Mouse (Mus musculus): ENCODE measurements around the gene Rpp38.

The Rpp38 gene

DNA sequence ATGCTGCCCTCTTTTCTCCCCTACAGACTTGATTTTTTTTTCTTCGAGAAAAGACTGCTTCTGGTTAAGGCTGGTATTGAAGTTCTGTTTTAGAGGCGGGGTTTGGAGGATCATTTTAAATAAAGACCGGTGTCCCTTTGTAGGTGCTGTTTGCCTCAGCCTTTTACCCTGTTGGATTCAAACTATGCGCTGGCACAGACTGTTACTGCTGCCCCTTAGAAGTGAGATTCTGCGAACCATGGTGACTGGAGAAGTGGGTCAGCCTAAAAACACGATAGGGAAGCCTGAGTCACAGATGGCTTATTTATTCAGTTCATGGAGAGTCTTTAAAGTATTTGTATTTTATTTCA, 47.3 kb downstream of the Rpp38 start:
- no peak for DNase-seq

DNA sequence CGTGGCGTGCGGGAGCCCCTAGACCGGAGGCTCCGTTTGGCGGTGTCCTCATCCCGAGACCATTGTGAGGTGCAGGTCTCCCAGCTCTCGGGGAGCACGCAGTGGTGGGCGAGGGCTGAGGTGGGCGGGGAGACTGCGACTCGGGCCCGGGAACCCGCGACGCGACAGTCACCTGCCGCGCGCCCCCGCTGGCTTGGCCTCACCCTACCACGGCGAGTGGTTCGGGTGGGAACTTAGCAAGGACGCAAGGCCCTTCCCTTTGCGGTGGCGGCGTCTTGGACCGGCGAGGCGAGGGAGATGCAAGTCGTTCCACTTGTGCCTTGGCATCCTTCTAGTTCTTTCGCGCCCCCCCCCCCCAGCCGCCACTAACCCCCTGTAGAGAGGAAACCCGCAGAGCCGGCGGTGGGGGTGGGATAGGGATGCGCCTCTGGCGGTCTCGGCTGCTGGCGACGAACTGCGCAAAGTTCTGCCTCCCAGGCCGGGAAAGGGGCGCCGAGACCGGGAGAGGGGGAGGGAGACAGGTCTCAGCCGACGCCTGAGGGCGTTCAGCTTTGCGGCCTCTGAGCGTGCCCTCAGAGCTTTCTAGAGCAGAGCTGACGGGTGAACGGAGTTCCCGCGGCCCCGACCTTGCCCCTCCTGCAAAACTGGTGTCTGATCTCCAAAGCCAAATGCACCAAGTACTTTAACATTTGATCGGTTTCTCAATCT, 47.8 kb downstream of the Rpp38 start:
- DNase-seq = peak; percentile 79

DNA sequence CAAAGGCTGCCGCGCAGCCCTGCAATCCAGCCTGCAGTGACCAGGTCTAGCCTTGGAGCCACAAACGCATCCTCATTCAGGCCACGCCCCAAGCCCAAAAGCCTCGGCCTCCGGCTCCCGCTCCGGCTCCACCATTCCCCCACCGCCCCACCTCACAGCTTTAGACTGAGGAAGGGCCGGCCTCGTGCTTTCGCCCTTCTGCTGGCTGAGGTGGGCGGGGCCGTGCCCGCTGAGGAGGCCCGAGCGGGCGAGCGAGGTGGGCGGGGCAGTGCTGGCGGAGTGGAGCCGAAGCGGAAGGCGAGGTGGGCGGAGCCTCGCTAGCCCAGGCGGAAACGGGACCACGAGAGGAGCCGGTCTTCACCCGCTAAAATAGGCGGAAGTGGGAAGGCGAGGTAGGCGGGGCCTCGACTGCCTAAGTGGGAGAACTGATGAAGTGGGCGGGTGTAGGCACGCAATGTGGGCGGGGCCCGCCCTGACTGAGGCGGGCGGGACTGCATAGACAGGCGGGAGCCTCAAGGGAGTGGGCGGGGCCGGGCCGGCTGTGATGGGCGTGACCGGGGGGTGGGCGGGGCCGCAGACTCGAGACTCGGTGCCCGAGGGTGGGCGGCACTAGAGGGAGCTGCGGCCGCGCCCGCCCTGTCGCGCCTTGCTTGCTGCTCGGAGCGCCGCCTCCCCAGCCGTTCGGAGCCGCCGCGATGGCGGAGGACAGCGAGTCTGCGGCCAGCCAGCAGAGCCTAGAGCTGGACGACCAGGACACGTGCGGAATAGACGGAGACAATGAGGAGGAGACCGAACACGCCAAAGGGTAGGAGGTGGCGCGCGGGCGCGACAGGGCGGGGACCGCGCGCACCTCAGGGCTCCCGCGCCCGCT, 48.6 kb downstream of the Rpp38 start, which contains the start of gene Nmt2:
TSS of gene Nmt2 (plus strand) at position 611 of the 871 bp plus-strand sequence.
- DNase-seq = peak; percentile 100

DNA sequence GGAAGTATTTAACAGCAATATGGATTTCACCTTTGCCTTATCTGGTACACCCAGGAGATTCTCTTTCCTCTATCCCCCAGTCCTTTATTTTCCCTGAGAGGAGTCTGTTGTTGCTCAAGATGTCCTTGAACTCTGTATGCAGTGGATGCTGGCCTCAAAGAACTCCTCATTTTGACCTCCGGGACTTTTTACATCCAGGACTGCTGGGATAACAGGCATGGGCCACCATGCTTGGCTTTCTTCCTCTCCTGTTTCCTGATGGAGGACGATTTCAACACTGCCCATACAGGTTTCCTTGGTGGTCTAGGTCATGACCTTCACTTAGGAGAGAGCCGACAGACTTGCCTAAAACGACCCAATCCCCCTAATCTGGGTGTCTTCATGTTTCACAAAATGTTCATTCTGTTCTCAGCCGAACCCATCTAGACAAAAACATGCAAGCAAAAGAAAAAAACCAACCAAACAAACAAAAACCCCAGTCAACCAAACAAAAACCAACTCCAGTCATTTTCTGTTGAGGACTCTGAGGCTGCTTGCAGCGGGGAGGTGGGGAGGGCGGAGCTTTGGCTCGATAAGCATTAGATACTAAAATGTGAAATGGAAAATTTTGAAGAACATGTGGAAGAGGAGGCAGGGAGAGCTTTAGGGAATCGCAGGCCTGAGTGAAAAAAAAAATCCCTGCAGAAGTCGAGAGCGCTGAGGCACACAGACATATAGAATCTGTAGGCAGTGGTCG, 49.4 kb downstream of the Rpp38 start:
- peak; percentile 9 for DNase-seq

DNA sequence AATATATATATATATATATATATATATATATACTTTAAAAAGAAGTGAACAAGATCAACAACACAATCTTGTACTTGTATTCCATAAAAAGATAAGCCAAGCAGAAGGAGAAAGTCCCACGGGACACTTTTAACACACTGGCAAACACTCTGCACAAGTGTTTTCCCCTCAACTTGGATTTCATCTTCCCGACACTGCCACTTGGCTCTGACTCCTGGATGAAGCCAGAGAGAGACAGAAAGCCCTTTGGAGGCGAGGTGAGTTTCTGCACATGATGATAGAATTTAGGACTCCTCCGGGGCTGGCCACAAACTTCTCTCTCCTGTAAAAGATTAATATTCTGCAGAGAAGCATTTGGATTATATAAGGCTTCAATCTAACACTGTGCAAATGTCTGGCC, 51.1 kb downstream of the Rpp38 start:
- no peak for DNase-seq

Data from thymus, postnatal 14 days (tissue).